Mouse (Mus musculus) heart, embryonic 10.5 days (tissue): Measurements from ENCODE around the gene Afg1l. TPM values are rescaled to one million over a fixed set of nuclear protein-coding genes. Genes with fewer than 3 reads are reported as not detected.

Experiments used
- DNase-seq: peaks from one replicate; pipeline ENCODE4 v3.0.0-alpha.2; 2017; ENCODE audit warnings: low spot score
- H3K27ac ChIP-seq: fragments of 300-500 bp; sonication (generic); 2 replicates; pipeline ENCODE4 v1.5.1; 2016; ENCODE audit warnings: mild to moderate bottlenecking
- H3K27me3 ChIP-seq: fragments of 300-500 bp; sonication (generic); 2 replicates; pipeline ENCODE4 v1.6.1; 2016; ENCODE audit warnings: mild to moderate bottlenecking; ENCODE audit not compliant: poor library complexity, insufficient read depth, severe bottlenecking
- H3K36me3 ChIP-seq: fragments of 300-500 bp; sonication (generic); 2 replicates; pipeline ENCODE4 v1.6.1; 2016; ENCODE audit warnings: mild to moderate bottlenecking, moderate library complexity
- H3K4me1 ChIP-seq: fragments of 300-500 bp; sonication (generic); 2 replicates; pipeline ENCODE4 v1.6.1; 2016; ENCODE audit warnings: mild to moderate bottlenecking
- H3K4me3 ChIP-seq: fragments of 300-500 bp; sonication (generic); 2 replicates; pipeline ENCODE4 v1.5.1; 2016; ENCODE audit warnings: mild to moderate bottlenecking, moderate library complexity
- H3K9me3 ChIP-seq: fragments of 300-500 bp; sonication (generic); 2 replicates; pipeline ENCODE4 v1.6.1; 2016; ENCODE audit warnings: mild to moderate bottlenecking, moderate library complexity
- WGBS: fragments of 180-500 bp; shearing (Covaris S2); methylation state at CpG from one replicate; pipeline ENCODE4 v1.1.7; 2016; 5-methylcytosine and 5-hydroxymethylcytosine counted together
- polyA plus RNA-seq: library from polyadenylated mRNA; unstranded; fragments of >200 nt; fragmentation: Nextera tagmentation; extraction: Ambion mirVana; gene quantifications from 2 replicates; pipeline ENCODE4 v1.2.1, GENCODE M21; 2016

Afg1l gene
- polyA plus RNA-seq, 1 experiment from 2014 or later: 8.7 TPM

DNA sequence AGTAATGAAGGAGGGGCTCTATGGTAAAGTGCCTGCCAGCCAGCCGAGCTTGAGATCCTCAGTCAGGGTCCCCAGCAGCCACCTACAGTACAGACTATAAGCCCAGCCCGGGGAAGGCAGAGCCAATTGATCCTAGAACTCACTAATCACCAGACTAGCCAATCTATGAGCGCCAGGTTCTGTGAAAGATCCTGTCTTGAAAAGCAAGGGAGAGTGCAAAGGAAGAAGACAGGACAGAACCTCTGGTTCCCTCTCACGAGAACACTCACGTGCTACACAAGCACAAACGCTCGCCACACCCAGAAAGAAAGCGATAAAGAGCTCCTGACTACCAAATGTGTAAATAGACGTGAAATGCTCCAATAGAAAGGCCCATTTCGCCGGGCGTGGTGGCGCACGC, 13.6 kb downstream of the Afg1l start:
- Histone ChIP-seq H3K36me3 (peaks cover 2% of the 10 kb centered on the region), H3K4me1 (peaks cover 37% of the 10 kb centered on the region), H3K9me3 (no peaks in the 10 kb centered on the region), H3K4me3 (no peak overlapping the region), H3K27ac (peak overlapping the region; percentile 86), H3K27me3 (no peaks in the 10 kb centered on the region)
- whole genome bisulfite sequencing: 61% methylated on average over 14 of the region's 14 CpGs
- DNase-seq: no peak

DNA sequence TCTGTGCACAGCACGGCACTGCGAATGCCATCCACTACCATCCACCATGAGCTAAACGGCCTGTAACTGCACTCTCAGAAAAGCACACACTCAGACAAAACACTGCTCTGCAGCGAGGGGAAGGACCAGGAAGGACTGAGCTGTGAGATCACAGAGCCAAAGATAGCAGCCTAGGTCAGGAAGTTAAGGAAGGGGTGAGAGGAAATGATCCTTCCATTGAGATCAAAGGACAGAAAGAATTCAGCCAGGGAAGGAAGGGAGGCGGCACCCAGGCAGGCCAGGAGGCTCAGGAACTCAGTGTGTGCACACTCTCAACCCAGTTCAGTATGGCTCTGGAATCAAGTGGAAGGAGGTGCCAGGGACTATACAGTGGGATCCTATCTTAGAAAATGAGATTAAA, 14.1 kb downstream of the Afg1l start:
- Histone ChIP-seq H3K27me3 (no peaks in the 10 kb centered on the region), H3K9me3 (0 out of 2 replicates have a peak, but pooled peaks cover 5% of the 10 kb centered on the region), H3K36me3 (peaks cover 8% of the 10 kb centered on the region), H3K27ac (peak overlapping the region; percentile 86), H3K4me1 (peaks cover 37% of the 10 kb centered on the region), H3K4me3 (no peak overlapping the region)
- 17% methylated on average over 5 of the region's 5 CpGs for WGBS
- DNase-seq: peak; percentile 89

DNA sequence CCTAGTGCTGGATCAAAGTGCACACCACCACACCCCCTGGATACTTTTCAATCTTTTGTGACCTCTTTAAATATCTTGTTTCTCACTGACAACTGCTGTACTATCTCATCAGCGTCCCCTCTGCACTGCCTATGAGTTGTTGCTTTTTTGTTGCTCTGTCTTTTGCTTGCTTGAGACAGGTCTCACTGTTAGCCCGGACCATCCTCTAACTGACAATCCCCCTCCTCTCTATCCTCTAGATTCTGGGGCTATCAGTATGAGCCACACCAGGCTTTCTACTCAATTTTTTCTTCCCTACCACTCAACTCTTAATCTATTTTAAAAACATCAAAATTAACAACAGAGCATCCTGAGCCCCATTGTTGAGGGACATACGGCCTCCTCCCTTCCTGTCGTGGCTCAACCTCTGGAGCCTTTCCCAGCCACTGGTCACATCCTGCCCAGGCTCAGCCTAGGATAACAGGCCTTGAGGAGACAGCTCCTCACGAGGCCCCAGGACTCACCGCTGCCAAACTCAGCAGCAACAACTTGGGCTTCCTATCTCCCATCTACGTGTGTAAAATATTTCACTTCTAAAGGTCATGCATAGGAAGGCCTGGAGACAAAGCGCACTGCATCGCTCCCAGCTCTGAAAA, 20.7 kb downstream of the Afg1l start:
- no peak for DNase-seq
- no peaks in the 10 kb centered on the region for H3K27me3 ChIP-seq
- 59% methylated on average over 9 of the region's 9 CpGs for WGBS
- H3K4me3 ChIP-seq: no peak overlapping the region
- peaks cover 26% of the 10 kb centered on the region for H3K36me3 ChIP-seq
- H3K4me1 ChIP-seq: peaks cover 25% of the 10 kb centered on the region
- 0 out of 2 replicates have a peak, but pooled peaks cover 12% of the 10 kb centered on the region for H3K9me3 ChIP-seq
- peak overlapping the region; percentile 79 for H3K27ac ChIP-seq

DNA sequence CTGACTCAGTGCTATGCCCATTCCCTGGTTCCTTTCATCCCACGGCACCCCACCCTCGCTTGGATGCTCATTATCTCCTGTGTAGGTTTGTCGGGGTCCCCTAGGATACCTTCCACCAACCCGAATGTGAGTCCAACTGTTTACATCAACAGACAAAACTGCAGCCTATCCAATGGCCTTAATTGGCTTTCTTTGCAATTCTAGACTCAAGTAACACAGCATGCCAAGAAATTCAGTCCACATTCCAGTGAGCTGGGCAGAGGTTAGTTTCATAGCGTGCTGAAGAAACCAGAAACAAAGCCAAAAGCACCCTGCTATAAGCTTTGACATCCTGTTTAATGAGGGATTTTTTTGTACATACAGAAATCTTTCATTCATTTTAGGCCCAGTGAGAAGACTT, 22.4 kb downstream of the Afg1l start:
- H3K4me1 ChIP-seq: peaks cover 25% of the 10 kb centered on the region
- no peak overlapping the region for H3K4me3 ChIP-seq
- DNase-seq: no peak
- peaks cover 29% of the 10 kb centered on the region for H3K36me3 ChIP-seq
- 0 out of 2 replicates have a peak, but pooled peaks cover 12% of the 10 kb centered on the region for H3K9me3 ChIP-seq
- no peak overlapping the region for H3K27ac ChIP-seq
- WGBS: 85% methylated on average over 5 of the region's 5 CpGs
- no peaks in the 10 kb centered on the region for H3K27me3 ChIP-seq

DNA sequence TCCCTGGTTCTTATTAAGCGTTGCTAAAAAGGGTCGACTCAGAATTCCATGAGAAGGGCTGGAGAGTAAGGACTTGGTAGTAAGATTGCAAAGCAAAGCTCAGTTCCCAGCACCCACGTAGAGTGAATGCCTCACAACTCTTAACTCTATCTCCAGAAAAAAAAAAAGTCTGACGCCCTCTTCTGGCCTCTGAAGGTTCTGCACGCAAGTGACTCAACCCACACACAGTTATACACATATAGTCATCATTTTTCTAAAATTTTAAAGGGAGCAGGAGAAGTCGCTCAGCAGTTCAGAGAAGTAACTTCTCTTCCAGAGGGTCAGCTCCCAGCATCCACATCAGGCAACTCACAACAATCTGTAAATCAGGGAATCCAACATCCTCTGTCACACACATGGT, 23.7 kb downstream of the Afg1l start:
- Histone ChIP-seq H3K36me3 (peaks cover 30% of the 10 kb centered on the region), H3K27ac (no peak overlapping the region), H3K4me1 (peaks cover 25% of the 10 kb centered on the region), H3K27me3 (no peaks in the 10 kb centered on the region), H3K9me3 (0 out of 2 replicates have a peak, but pooled peaks cover 11% of the 10 kb centered on the region), H3K4me3 (no peak overlapping the region)
- WGBS: 73% methylated on average over 6 of the region's 6 CpGs
- no peak for DNase-seq

DNA sequence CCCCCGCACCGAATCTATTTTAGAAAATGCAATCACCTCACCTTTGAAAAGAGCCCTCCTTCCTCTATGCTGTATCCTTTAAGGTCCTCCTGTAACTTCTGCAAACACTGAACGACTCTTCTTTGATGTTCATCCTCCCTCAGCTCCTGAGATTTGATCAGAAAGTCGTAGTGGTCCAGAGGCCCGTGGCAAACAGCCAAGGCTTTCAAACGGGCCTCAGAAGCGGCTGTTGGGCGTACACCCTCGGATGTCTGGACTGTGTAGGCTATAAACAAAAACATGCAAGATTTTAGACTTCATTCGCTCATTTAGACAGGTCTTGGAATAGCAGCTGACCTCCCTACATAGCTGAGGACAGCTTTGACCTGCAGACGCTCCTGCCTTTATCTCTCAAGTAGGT, 24.1 kb downstream of the Afg1l start:
- no peaks in the 10 kb centered on the region for H3K27me3 ChIP-seq
- H3K36me3 ChIP-seq: peaks cover 26% of the 10 kb centered on the region
- no peak for DNase-seq
- 0 out of 2 replicates have a peak, but pooled peaks cover 7% of the 10 kb centered on the region for H3K9me3 ChIP-seq
- H3K4me1 ChIP-seq: peaks cover 26% of the 10 kb centered on the region
- no peak overlapping the region for H3K27ac ChIP-seq
- no peak overlapping the region for H3K4me3 ChIP-seq
- WGBS: 69% methylated on average over 11 of the region's 11 CpGs

DNA sequence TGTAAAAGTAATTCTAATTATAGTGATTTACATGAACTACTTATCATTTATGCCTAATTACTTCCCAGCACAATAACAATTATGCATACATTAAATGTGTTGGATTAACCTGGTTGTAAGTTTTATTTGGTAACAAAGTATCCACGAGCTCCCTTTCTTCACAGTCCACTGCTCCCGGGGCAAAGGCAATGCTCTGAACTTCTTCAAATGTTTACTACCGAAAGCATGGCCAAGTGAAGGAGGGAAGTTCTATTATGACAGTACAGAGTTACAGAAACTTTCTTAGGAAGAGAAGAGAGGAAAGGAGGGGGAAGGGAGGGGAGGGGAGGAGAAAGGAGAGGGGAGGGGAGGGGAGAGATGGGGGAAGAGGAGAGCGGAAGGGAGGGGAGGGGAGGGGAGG, 28.7 kb downstream of the Afg1l start:
- Histone ChIP-seq H3K36me3 (peaks cover 21% of the 10 kb centered on the region), H3K4me3 (no peak overlapping the region), H3K9me3 (0 out of 2 replicates have a peak, but pooled peaks cover 2% of the 10 kb centered on the region), H3K27ac (no peak overlapping the region), H3K27me3 (no peaks in the 10 kb centered on the region), H3K4me1 (peaks cover 30% of the 10 kb centered on the region)
- no peak for DNase-seq
- 76% methylated on average over 3 of the region's 4 CpGs for WGBS

DNA sequence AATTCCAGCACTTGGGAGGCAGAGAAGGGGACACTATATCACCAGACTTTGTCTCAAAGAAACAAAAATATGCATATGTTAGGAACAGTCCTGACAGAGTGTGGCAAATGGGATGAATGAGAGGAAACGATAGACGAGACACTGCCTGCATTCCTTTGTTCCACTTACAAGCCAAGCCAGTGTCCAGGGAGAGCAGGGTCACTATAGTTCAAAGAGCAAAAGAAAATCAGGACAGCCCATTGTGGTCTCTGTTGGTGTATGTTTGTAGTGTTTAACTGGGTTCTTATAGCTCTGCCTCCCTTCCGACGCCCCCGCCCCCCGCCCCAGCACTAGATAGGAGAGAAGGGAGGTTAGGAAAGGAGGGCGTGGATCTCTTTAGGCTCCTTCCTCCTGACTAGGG, 30.0 kb downstream of the Afg1l start:
- H3K36me3 ChIP-seq: peaks cover 15% of the 10 kb centered on the region
- 0 out of 2 replicates have a peak, but pooled peaks cover 2% of the 10 kb centered on the region for H3K9me3 ChIP-seq
- H3K4me1 ChIP-seq: peaks cover 22% of the 10 kb centered on the region
- H3K4me3 ChIP-seq: no peak overlapping the region
- peak overlapping the region; percentile 47; the same call in 1 of the 2 replicates for H3K27ac ChIP-seq
- no peak for DNase-seq
- no peaks in the 10 kb centered on the region for H3K27me3 ChIP-seq
- 39% methylated on average over 7 of the region's 7 CpGs for WGBS

DNA sequence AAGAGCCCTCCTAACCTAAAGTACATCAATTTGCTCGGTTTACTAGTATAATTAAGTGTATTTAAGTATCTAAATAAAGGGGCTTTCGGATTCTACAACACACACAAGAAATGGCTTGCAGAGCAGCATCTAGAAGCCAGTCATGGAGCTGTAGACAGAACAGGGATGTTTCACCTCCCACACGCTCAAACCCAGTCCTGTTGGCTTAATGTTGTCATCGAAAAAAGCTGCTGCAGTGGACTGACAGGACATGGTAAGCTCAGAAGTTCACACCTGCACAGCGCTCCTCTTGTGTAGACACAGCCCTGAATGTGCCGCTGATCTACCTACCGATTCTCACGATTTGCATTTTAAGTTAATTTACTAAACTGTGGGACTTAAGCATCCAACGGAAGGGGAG, 32.2 kb downstream of the Afg1l start:
- no peak for DNase-seq
- no peaks in the 10 kb centered on the region for H3K27me3 ChIP-seq
- WGBS: 51% methylated on average over 9 of the region's 9 CpGs
- no peak overlapping the region for H3K27ac ChIP-seq
- no peak overlapping the region for H3K4me3 ChIP-seq
- H3K4me1 ChIP-seq: peaks cover 22% of the 10 kb centered on the region
- H3K9me3 ChIP-seq: no peaks in the 10 kb centered on the region
- H3K36me3 ChIP-seq: peaks cover 5% of the 10 kb centered on the region; the same call in 1 of the 2 replicates

DNA sequence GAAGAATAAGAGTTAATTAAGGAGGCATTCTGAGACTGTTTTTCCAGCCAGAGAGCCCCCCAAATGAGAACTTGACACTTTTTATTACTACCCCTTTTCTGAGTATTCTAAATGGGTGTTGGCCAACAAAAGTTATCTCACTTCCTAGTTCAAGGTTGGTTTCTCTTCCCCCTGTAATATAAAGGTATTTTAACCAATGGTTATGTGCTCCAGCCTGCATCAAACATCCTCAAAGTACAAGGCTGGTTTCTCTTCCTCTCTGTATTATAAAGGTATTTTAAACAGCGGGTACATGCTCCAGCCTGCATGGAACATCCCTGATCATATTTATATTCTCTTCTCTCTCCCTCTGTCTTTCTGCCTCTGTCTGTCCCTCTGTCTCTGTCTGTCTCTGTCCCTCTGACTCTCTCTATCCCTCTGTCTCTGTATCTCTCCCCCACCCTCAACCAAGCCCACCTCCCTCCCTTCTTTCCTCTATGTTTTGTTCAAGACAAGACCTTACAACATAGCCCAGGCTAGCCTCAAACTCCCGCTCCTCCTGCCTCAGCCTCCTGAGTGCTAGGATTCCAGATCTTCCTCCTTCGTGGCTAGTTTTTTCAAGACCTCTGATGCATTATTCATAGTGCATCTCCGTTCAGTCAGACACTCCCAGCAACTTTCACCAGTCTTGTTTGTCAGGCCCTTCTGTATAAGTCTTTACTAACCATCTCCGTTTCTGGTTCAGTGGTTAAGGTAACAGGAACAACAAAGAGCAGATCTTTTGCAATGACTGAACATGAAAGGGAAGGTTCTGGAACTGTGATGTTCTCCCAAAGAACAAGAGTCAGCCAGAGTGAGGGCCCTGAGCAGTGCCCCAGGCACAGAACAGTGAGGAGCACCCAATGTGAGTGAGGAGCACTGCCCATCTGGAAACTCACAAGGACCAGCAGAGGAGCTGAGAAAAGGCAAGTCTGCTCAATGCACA, 41.2 kb downstream of the Afg1l start:
- H3K27ac ChIP-seq: no peak overlapping the region
- DNase-seq: no peak
- no peak overlapping the region for H3K4me3 ChIP-seq
- peaks cover 31% of the 10 kb centered on the region; the same call in 1 of the 2 replicates for H3K36me3 ChIP-seq
- peaks cover 8% of the 10 kb centered on the region; the same call in 1 of the 2 replicates for H3K9me3 ChIP-seq
- H3K4me1 ChIP-seq: no peaks in the 10 kb centered on the region
- WGBS: 86% methylated on average over 5 of the region's 5 CpGs
- H3K27me3 ChIP-seq: no peaks in the 10 kb centered on the region

DNA sequence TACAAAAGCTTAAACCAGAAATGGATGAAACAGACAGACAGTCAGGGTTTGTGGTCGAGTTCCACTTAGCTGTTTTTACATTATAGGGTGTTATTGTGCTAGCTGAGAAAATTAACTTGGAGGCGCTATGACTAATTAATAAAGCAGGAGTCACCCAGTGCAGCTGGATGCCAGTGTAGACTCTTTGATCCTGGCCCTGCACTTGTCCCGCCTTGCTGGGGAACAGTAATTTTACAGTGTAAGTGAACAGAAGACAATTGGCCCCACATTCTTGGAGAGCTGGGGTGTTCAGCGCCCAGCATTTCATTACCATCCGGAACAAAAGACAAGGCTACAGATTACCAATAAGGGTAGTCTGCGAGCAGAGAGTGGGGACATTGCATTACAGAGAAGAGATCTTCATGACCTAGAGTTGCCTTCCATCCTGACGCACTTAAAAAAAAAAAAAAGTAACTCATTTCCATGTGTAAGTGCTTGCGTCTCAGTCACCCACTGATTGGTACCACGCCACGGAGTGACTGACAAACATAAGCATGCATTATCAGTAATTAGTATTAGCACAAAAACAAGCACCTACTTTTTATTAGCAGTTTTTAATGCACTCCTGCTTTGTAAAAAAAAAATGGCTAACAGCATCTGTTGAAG, 60.7 kb downstream of the Afg1l start:
- Histone ChIP-seq H3K9me3 (no peaks in the 10 kb centered on the region), H3K36me3 (peaks cover 9% of the 10 kb centered on the region; the same call in 1 of the 2 replicates), H3K4me1 (no peaks in the 10 kb centered on the region), H3K27me3 (no peaks in the 10 kb centered on the region), H3K4me3 (no peak overlapping the region), H3K27ac (no peak overlapping the region)
- no peak for DNase-seq
- 77% methylated on average over 10 of the region's 10 CpGs for WGBS

DNA sequence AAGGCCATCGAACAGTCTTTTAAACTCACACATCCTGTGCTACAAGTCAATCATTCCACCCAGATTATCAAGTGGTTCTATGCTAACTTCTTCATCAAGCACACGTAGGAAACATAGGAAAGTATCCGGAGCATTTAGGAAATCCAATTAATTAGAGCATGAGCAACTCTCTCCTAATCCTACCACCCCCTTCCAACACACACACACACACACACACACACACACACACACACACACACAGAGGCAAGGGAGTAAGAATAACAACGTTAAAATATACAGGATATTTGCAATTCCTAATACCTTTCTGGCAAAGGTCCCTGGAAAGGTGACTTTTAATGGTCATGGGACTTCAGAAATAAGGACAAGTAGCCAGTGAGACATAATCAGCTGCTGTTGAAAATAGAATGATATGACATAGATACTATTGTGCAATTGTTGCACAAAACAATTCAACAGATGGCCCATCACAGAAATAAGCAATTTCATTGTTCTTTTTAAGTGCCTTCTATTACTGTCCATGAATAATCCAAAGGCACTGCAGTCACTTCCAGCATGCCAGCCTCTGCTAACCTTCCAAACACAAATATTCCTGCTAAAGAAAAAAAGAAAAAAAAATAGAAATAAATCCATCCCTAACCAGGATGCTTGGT, 62.4 kb downstream of the Afg1l start:
- no peaks in the 10 kb centered on the region for H3K27me3 ChIP-seq
- DNase-seq: no peak
- H3K27ac ChIP-seq: no peak overlapping the region
- H3K9me3 ChIP-seq: no peaks in the 10 kb centered on the region
- H3K4me1 ChIP-seq: no peaks in the 10 kb centered on the region
- WGBS: 83% methylated on average over 4 of the region's 4 CpGs
- H3K4me3 ChIP-seq: no peak overlapping the region
- peaks cover 9% of the 10 kb centered on the region; the same call in 1 of the 2 replicates for H3K36me3 ChIP-seq
